Mouse (Mus musculus) kidney, adult 2 months (tissue): ENCODE data around the gene A830005F24Rik. TPM values are rescaled to one million over a fixed set of nuclear protein-coding genes. Genes with fewer than 3 reads are reported as not detected.

Experiments
- DNase-seq: peaks from one replicate; pipeline ENCODE4 v3.0.0; 2021
- H3K27ac ChIP-seq: fragments of 200-500 bp; 2 replicates; pipeline ENCODE4 v1.5.1; 2012; ENCODE audit warnings: low read depth, low read length, control low read depth, inconsistent platforms; ENCODE audit not compliant: insufficient read depth
- H3K27me3 ChIP-seq: fragments of 200-500 bp; replicated peaks from 2 replicates; pipeline ENCODE4 v1.6.1; 2012; ENCODE audit warnings: mild to moderate bottlenecking, moderate library complexity, low read length, inconsistent platforms; ENCODE audit not compliant: control insufficient read depth, insufficient read depth
- H3K36me3 ChIP-seq: fragments of 200-500 bp; 2 replicates; pipeline ENCODE4 v1.6.1; 2012; ENCODE audit warnings: mild to moderate bottlenecking, moderate library complexity, low read length, inconsistent platforms; ENCODE audit not compliant: control insufficient read depth, insufficient read depth
- H3K4me1 ChIP-seq: fragments of 200-500 bp; 2 replicates; pipeline ENCODE4 v1.6.1; 2011; ENCODE audit warnings: low read length; ENCODE audit not compliant: control insufficient read depth, insufficient read depth
- H3K4me3 ChIP-seq: fragments of 200-500 bp; 2 replicates; pipeline ENCODE4 v1.5.1; 2011; ENCODE audit warnings: mild to moderate bottlenecking, low read depth, low read length, control low read depth; ENCODE audit not compliant: insufficient read depth
- CTCF ChIP-seq: fragments of 200-500 bp; conservative IDR thresholded peaks from 2 replicates; pipeline ENCODE4 v1.5.1; 2011; ENCODE audit warnings: low read depth, mild to moderate bottlenecking, control low read depth, low read length, moderate library complexity, mixed read lengths; ENCODE audit not compliant: insufficient read depth, insufficient read length
- POLR2A ChIP-seq: fragments of 200-500 bp; IDR thresholded peaks from one replicate; pipeline ENCODE4 v1.6.1; 2011; ENCODE audit warnings: low read depth, low read length, control low read depth
- WGBS: fragments of 180-500 bp; shearing (Covaris S2); methylation state at CpG from one replicate; pipeline ENCODE4 v1.1.7; 2018; 5-methylcytosine and 5-hydroxymethylcytosine counted together
- polyA plus RNA-seq: library from polyadenylated mRNA; depleted of rRNA; stranded (reverse); fragments of >200 nt; gene quantifications from 2 replicates; pipeline ENCODE4 v1.2.3, GENCODE M21; 2012; rRNA removed

The A830005F24Rik gene
- polyA plus RNA-seq, 1 experiment: not detected

- no peaks in the 10 kb centered on the region for H3K27me3 ChIP-seq
- TF ChIP-seq CTCF: no peak
- no peak for TF ChIP-seq POLR2A
- H3K36me3 ChIP-seq: no peaks in the 10 kb centered on the region
- no peak for DNase-seq
- peaks cover 3% of the 10 kb centered on the region for H3K4me1 ChIP-seq
- no peak overlapping the region for H3K27ac ChIP-seq
- H3K4me3 ChIP-seq: no peak overlapping the region
- WGBS: 97% methylated on average over 1 of the region's 1 CpGs
Measured at GRCm38 (mm10) chr13:48554552-48554951, 41.2 kb downstream of the A830005F24Rik start.

- 56% methylated on average over 1 of the region's 1 CpGs for WGBS
- no peak for TF ChIP-seq CTCF
- TF ChIP-seq POLR2A: no peak
- no peak overlapping the region for H3K4me3 ChIP-seq
- DNase-seq: no peak
- no peaks in the 10 kb centered on the region for H3K36me3 ChIP-seq
- no peaks in the 10 kb centered on the region for H3K27me3 ChIP-seq
- H3K27ac ChIP-seq: no peak overlapping the region
- peaks cover 3% of the 10 kb centered on the region for H3K4me1 ChIP-seq
Measured at GRCm38 (mm10) chr13:48555976-48556375, 42.6 kb downstream of the A830005F24Rik start.

- Histone ChIP-seq H3K27me3 (no peaks in the 10 kb centered on the region), H3K27ac (no peak overlapping the region), H3K4me1 (peaks cover 5% of the 10 kb centered on the region; the same call in 1 of the 2 replicates), H3K36me3 (no peaks in the 10 kb centered on the region), H3K4me3 (no peak overlapping the region)
- 95% methylated on average over 2 of the region's 2 CpGs for WGBS
- TF ChIP-seq CTCF: no peak
- no peak for TF ChIP-seq POLR2A
- DNase-seq: no peak
Measured at GRCm38 (mm10) chr13:48561481-48561880, 48.1 kb downstream of the A830005F24Rik start.

- no peak for DNase-seq
- Histone ChIP-seq H3K27ac (no peak overlapping the region), H3K27me3 (no peaks in the 10 kb centered on the region), H3K4me3 (no peak overlapping the region), H3K4me1 (peaks cover 5% of the 10 kb centered on the region; the same call in 1 of the 2 replicates), H3K36me3 (no peaks in the 10 kb centered on the region)
- TF ChIP-seq CTCF (no peak), POLR2A (no peak)
- WGBS: 70% methylated on average over 5 of the region's 5 CpGs
Measured at GRCm38 (mm10) chr13:48562336-48562735, 49.0 kb downstream of the A830005F24Rik start.

Other genes with a start within 250 kb of the A830005F24Rik start
- 5.3 and 5.9 TPM in 2 replicates for gene Zfp169, start 119 bp upstream of the A830005F24Rik start, polyA plus RNA-seq
- 7.7 and 8.5 TPM in 2 replicates for gene Ptpdc1, start 112.1 kb downstream of the A830005F24Rik start, polyA plus RNA-seq
- not detected in 2 replicates for gene Barx1, start 149.4 kb downstream of the A830005F24Rik start, polyA plus RNA-seq